Mouse (Mus musculus): ENCODE data around the gene Robo2. TPM values are rescaled to one million over a fixed set of nuclear protein-coding genes. Genes with fewer than 3 reads are reported as not detected.

Robo2 gene
- total RNA-seq (2014; rRNA removed) (101 and 118 TPM in 2 replicates), polyA plus RNA-seq (2015; fragmentation: Nextera tagmentation; extraction: Ambion mirVana) (47.3 and 50.0 TPM in 2 replicates)

DNA sequence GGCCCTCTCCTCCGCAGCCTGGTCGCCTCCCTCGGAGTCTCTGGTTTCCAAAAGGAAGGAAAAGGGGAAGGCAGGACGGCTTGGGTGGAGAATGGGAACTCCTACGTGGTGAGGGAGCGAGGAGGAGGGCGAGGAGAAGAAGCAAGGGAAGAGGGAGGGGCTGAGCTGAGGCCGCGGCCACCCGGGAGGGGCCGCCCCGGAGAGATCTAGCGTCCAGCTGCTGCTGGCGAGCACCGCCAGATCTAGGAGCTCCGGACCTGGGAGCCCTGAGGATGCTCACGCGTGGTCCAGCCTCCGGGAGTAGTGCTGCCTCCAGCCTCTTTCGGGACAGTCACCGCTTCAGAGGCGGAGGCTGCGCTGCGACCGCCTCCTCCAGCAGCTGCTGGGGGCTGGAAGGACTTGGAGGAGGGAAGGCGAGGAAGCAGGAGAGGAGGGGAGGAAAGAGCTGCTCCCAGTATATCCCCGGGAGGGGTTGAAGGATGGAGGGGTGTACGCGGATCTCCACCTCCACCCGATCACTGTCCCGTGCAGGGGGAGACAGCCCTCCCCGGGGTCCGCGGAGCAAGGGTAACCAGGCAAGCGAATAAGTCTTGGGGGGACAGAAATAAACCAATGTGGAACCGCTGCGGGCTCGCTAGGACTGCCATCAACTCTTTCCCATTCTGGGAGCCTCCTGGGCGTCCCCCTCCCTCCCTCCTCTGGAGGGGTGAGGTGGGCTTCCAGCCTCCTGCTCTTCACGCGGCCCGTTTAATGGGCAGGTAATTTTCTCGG, at the start of gene Robo2:
TSS of gene Robo2 (minus strand) at position 345 of the 771 bp plus-strand sequence.
- TF ChIP-seq CTCF (IDR thresholded peaks at IDR 0.05; ENCODE audit: low read depth) = no peak
- no peaks in the 10 kb centered on the region for H3K4me1 ChIP-seq (ENCODE audit: insufficient read depth, low read length)
- peak within 1 kb of the TSS; percentile 82 for H3K27ac ChIP-seq
- peak within 1 kb of the TSS; percentile 64 for H3K9ac ChIP-seq (replicated peaks; ENCODE audit: low read length)
- H3K27me3 ChIP-seq (ENCODE audit: insufficient read depth, low read length) = no peaks in the 10 kb centered on the region
- DNase-seq (ENCODE audit: low spot score) (peak; percentile 79), ATAC-seq (peak; percentile 88)
- H3K4me2 ChIP-seq (ENCODE audit: low read depth, low read length) = peak within 1 kb of the TSS; percentile 91
- no peaks in the 10 kb centered on the region for H3K36me3 ChIP-seq (ENCODE audit: insufficient read depth, low read length)
- H3K4me3 ChIP-seq (ENCODE audit: low read length) = peak within 1 kb of the TSS; percentile 77
- under 1% methylated on average over 43 of the region's 43 CpGs for WGBS
- no peaks in the 10 kb centered on the region for H3K9me3 ChIP-seq (ENCODE audit: low read length)

DNA sequence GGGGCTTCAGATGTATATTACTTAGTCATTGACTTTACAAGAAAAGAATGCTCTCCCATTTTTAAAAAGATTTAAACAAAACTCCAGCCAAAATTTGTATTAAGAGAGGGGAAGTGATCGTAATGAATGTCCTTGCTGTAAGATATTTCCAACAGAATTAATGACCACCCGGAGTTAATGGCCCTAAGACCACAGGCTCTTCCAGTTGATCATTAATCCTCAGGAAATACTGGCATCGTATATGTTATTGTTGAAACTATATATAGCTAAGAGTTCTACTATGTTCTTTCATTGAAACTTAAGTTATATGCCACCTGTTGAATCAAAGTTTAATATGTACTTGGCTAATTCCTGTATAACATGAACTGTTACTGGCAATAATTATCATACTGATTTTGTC, 46.5 kb upstream of the Robo2 start:
- no peak for TF ChIP-seq CTCF (IDR thresholded peaks at IDR 0.05; ENCODE audit: low read depth)
- no peak for ATAC-seq
- no peak overlapping the region for H3K4me2 ChIP-seq (ENCODE audit: low read depth, low read length)
- no peaks in the 10 kb centered on the region for H3K9me3 ChIP-seq (ENCODE audit: low read length)
- no peak overlapping the region for H3K27ac ChIP-seq
- H3K4me1 ChIP-seq (ENCODE audit: insufficient read depth, low read length) = no peaks in the 10 kb centered on the region
- no peak for DNase-seq (ENCODE audit: low spot score)
- no peak overlapping the region for H3K9ac ChIP-seq (replicated peaks; ENCODE audit: low read length)
- H3K36me3 ChIP-seq (ENCODE audit: insufficient read depth, low read length) = no peaks in the 10 kb centered on the region
- H3K27me3 ChIP-seq (ENCODE audit: insufficient read depth, low read length) = no peaks in the 10 kb centered on the region
- H3K4me3 ChIP-seq (ENCODE audit: low read length) = no peak overlapping the region
- 83% methylated on average over 3 of the region's 3 CpGs for WGBS

DNA sequence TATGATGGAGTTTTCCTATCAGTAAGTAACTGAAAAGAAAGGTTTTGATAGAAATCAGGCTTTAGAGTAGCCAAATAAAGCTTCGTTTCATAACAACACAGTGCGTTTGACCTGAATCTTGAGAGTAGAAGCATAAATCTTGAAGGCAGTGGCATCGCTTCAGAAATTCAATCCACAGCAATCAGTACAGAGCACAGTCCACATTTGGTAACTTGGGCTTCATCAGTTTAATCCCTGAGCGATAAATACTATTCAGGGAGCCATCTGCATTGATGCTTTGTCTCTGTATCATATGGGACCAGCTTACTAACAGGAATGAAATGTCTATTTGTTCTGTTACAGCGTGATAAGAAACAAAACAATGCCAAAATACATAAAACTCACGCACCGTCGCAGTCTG, 46.1 kb upstream of the Robo2 start:
- ATAC-seq (no peak), DNase-seq (ENCODE audit: low spot score) (no peak)
- 85% methylated on average over 8 of the region's 8 CpGs for WGBS
- Histone ChIP-seq H3K27ac (no peak overlapping the region), H3K4me1 (ENCODE audit: insufficient read depth, low read length) (no peaks in the 10 kb centered on the region), H3K36me3 (ENCODE audit: insufficient read depth, low read length) (no peaks in the 10 kb centered on the region), H3K9ac (replicated peaks; ENCODE audit: low read length) (no peak overlapping the region), H3K4me2 (ENCODE audit: low read depth, low read length) (no peak overlapping the region), H3K4me3 (ENCODE audit: low read length) (no peak overlapping the region), H3K27me3 (ENCODE audit: insufficient read depth, low read length) (no peaks in the 10 kb centered on the region), H3K9me3 (ENCODE audit: low read length) (no peaks in the 10 kb centered on the region)
- TF ChIP-seq CTCF (IDR thresholded peaks at IDR 0.05; ENCODE audit: low read depth) = no peak

DNA sequence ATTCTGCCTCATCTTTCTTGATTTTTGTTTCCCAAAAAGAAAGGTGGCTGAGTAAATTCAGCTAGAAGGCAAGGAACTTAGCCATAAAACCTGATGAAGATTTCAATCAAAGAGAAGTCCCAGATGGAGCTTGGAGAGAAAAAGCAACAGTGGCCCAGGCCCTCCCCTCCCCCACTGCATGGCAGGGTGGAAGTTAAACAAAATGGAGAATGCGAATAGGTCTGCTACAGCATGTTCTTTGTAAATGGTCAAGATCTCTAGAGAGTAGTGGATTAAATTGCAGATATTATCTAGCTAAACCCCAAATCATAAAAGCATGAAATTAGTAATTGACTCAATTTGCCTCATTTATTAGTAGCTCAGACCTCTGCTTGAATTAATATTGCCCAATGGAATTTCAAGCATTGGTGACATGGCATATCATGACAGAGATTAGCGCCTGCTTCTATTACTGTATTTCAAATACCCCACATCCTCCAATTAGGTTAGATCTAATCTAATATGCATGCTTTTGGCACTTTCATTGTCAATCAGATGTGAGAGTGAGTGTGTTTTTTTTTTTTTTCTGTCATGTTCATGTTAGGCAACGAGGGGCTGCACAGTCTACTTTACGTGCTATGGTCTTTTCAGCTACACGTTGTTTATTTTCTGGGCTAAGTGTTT, 45.3 kb upstream of the Robo2 start:
- 66% methylated on average over 5 of the region's 5 CpGs for WGBS
- Histone ChIP-seq H3K9me3 (ENCODE audit: low read length) (no peaks in the 10 kb centered on the region), H3K4me1 (ENCODE audit: insufficient read depth, low read length) (no peaks in the 10 kb centered on the region), H3K9ac (replicated peaks; ENCODE audit: low read length) (no peak overlapping the region), H3K36me3 (ENCODE audit: insufficient read depth, low read length) (no peaks in the 10 kb centered on the region), H3K27me3 (ENCODE audit: insufficient read depth, low read length) (no peaks in the 10 kb centered on the region), H3K27ac (no peak overlapping the region), H3K4me2 (ENCODE audit: low read depth, low read length) (no peak overlapping the region), H3K4me3 (ENCODE audit: low read length) (no peak overlapping the region)
- no peak for ATAC-seq
- no peak for DNase-seq (ENCODE audit: low spot score)
- TF ChIP-seq CTCF (IDR thresholded peaks at IDR 0.05; ENCODE audit: low read depth) = no peak

DNA sequence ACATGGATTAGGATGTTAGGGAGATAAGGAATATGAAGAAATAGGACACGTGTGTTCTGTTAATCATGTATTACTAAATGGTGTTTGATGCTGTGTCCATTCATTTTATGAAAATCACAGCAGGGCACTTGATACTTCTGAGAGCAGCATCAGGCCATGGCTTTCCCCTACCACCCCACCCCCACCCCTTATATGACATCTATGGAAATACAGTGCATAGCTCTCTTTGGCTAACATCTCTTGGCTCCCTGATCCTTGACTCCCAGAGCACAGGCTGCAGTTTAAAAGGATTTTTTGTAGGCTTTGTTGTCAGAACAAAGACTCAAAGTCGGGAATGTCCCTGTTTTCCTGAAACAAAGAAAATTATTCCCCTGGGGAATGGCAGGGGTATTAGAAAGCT, 43.6 kb upstream of the Robo2 start:
- no peaks in the 10 kb centered on the region for H3K4me1 ChIP-seq (ENCODE audit: insufficient read depth, low read length)
- WGBS = 33% methylated on average over 2 of the region's 2 CpGs
- H3K27me3 ChIP-seq (ENCODE audit: insufficient read depth, low read length) = no peaks in the 10 kb centered on the region
- H3K27ac ChIP-seq = no peak overlapping the region
- no peaks in the 10 kb centered on the region for H3K9me3 ChIP-seq (ENCODE audit: low read length)
- no peak for TF ChIP-seq CTCF (IDR thresholded peaks at IDR 0.05; ENCODE audit: low read depth)
- no peak for DNase-seq (ENCODE audit: low spot score)
- H3K4me2 ChIP-seq (ENCODE audit: low read depth, low read length) = no peak overlapping the region
- no peak overlapping the region for H3K4me3 ChIP-seq (ENCODE audit: low read length)
- H3K36me3 ChIP-seq (ENCODE audit: insufficient read depth, low read length) = no peaks in the 10 kb centered on the region
- no peak for ATAC-seq
- H3K9ac ChIP-seq (replicated peaks; ENCODE audit: low read length) = no peak overlapping the region

DNA sequence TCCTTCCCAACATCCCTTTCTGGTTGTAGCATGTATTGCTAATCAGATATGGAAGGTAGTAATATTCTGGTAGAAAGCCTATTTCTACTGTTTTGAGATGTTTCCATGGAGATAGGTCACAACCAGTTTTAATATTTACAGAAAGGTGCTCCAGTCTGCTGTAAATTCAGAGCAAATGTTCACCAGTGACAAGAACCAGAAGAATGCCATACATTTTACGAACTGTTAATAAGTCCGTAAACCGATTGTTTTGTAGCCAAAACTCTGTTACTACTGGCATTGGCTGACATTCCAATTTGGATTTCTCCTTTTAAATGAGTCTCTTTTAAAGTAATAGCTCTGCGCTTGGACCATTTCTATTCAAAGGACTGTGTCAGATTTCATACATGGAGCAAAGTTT, 36.4 kb upstream of the Robo2 start:
- Histone ChIP-seq H3K4me2 (ENCODE audit: low read depth, low read length) (no peak overlapping the region), H3K9ac (replicated peaks; ENCODE audit: low read length) (no peak overlapping the region), H3K27me3 (ENCODE audit: insufficient read depth, low read length) (no peaks in the 10 kb centered on the region), H3K9me3 (ENCODE audit: low read length) (no peaks in the 10 kb centered on the region), H3K4me3 (ENCODE audit: low read length) (no peak overlapping the region), H3K4me1 (ENCODE audit: insufficient read depth, low read length) (no peaks in the 10 kb centered on the region), H3K36me3 (ENCODE audit: insufficient read depth, low read length) (no peaks in the 10 kb centered on the region), H3K27ac (no peak overlapping the region)
- DNase-seq (ENCODE audit: low spot score) = no peak
- 91% methylated on average over 4 of the region's 4 CpGs for WGBS
- ATAC-seq = no peak
- no peak for TF ChIP-seq CTCF (IDR thresholded peaks at IDR 0.05; ENCODE audit: low read depth)

DNA sequence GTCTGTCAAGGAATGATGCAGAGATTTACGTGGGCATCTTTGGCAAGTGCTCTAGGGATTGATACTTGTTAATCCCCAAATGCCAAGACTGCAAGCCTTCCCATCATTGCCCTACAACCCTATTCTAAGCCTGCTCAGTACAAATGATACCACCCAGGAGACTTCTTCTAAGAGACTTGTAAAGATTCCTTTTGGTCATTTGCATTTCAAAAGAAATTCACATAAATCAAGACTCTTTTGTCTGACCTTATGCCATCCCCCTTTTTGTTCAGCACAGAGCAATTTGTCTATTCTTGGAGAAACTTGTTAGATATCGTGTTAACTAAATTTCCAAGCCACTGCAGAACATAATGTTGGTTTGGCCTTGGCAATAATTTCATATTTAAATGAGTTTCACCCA, 15.4 kb upstream of the Robo2 start:
- Histone ChIP-seq H3K4me2 (ENCODE audit: low read depth, low read length) (no peak overlapping the region), H3K27ac (no peak overlapping the region), H3K4me3 (ENCODE audit: low read length) (no peak overlapping the region), H3K9ac (replicated peaks; ENCODE audit: low read length) (no peak overlapping the region), H3K36me3 (ENCODE audit: insufficient read depth, low read length) (no peaks in the 10 kb centered on the region), H3K4me1 (ENCODE audit: insufficient read depth, low read length) (no peaks in the 10 kb centered on the region), H3K9me3 (ENCODE audit: low read length) (no peaks in the 10 kb centered on the region), H3K27me3 (ENCODE audit: insufficient read depth, low read length) (no peaks in the 10 kb centered on the region)
- ATAC-seq (no peak), DNase-seq (ENCODE audit: low spot score) (no peak)
- no peak for TF ChIP-seq CTCF (IDR thresholded peaks at IDR 0.05; ENCODE audit: low read depth)
- WGBS = 31% methylated on average over 2 of the region's 2 CpGs
